Mouse (Mus musculus): Measurements from ENCODE around the gene Rhoc. TPM values are rescaled to one million over a fixed set of nuclear protein-coding genes. Genes with fewer than 3 reads are reported as not detected.
A peak's percentile ranks its signal among the peaks of the same experiment; 100 is the strongest.

Rhoc gene
- polyA plus RNA-seq, 1 experiment = 123 TPM

GRCm38 (mm10) chr3:104814746-104815145 lies 26.6 kb downstream of the Rhoc start:
- H3K9me3 ChIP-seq (replicated peaks; ENCODE audit: control insufficient read depth, insufficient read depth, low read length, poor library complexity, severe bottlenecking) = no peaks in the 10 kb centered on the region
- TF ChIP-seq CTCF (IDR thresholded peaks at IDR 0.05; ENCODE audit: low read depth, low read length) (no peak), EP300 (IDR thresholded peaks at IDR 0.05; ENCODE audit: insufficient read depth, low read depth, low read length) (0 out of 2 replicates have a peak, but pooled peaks have one; percentile 50), POLR2A (IDR thresholded peaks at IDR 0.05; ENCODE audit: insufficient read depth, low read length) (no peak)

GRCm38 (mm10) chr3:104815346-104815745 lies 27.2 kb downstream of the Rhoc start:
- Histone ChIP-seq H3K4me1 (ENCODE audit: control insufficient read depth, insufficient read depth, low read length) (peaks cover 4% of the 10 kb centered on the region), H3K27ac (ENCODE audit: insufficient read depth, low read length) (peak overlapping the region; percentile 98), H3K4me3 (ENCODE audit: low read depth, low read length) (no peak overlapping the region), H3K36me3 (ENCODE audit: control insufficient read depth, insufficient read depth, low read length, poor library complexity, severe bottlenecking) (no peaks in the 10 kb centered on the region), H3K9ac (ENCODE audit: low read depth, poor library complexity, severe bottlenecking) (no peak overlapping the region), H3K9me3 (replicated peaks; ENCODE audit: control insufficient read depth, insufficient read depth, low read length, poor library complexity, severe bottlenecking) (no peaks in the 10 kb centered on the region), H3K27me3 (ENCODE audit: control insufficient read depth, insufficient read depth, low read length, poor library complexity, severe bottlenecking) (no peaks in the 10 kb centered on the region)
- TF ChIP-seq POLR2A (IDR thresholded peaks at IDR 0.05; ENCODE audit: insufficient read depth, low read length) (no peak), EP300 (IDR thresholded peaks at IDR 0.05; ENCODE audit: insufficient read depth, low read depth, low read length) (no peak), CTCF (IDR thresholded peaks at IDR 0.05; ENCODE audit: low read depth, low read length) (no peak)

More at GRCm38 (mm10) chr3:104814746-104815145, 26.6 kb downstream of the Rhoc start:
- Histone ChIP-seq H3K9ac (ENCODE audit: low read depth, poor library complexity, severe bottlenecking) (no peak overlapping the region), H3K4me3 (ENCODE audit: low read depth, low read length) (no peak overlapping the region), H3K36me3 (ENCODE audit: control insufficient read depth, insufficient read depth, low read length, poor library complexity, severe bottlenecking) (no peaks in the 10 kb centered on the region), H3K27me3 (ENCODE audit: control insufficient read depth, insufficient read depth, low read length, poor library complexity, severe bottlenecking) (no peaks in the 10 kb centered on the region), H3K4me1 (ENCODE audit: control insufficient read depth, insufficient read depth, low read length) (peaks cover 4% of the 10 kb centered on the region), H3K27ac (ENCODE audit: insufficient read depth, low read length) (peak overlapping the region; percentile 98)

GRCm38 (mm10) chr3:104816130-104816529 lies 28.0 kb downstream of the Rhoc start:
- Histone ChIP-seq H3K36me3 (ENCODE audit: control insufficient read depth, insufficient read depth, low read length, poor library complexity, severe bottlenecking) (no peaks in the 10 kb centered on the region; the same call in 1 of the 2 replicates), H3K27me3 (ENCODE audit: control insufficient read depth, insufficient read depth, low read length, poor library complexity, severe bottlenecking) (no peaks in the 10 kb centered on the region), H3K9me3 (replicated peaks; ENCODE audit: control insufficient read depth, insufficient read depth, low read length, poor library complexity, severe bottlenecking) (no peaks in the 10 kb centered on the region), H3K4me1 (ENCODE audit: control insufficient read depth, insufficient read depth, low read length) (peaks cover 5% of the 10 kb centered on the region), H3K9ac (ENCODE audit: low read depth, poor library complexity, severe bottlenecking) (peak overlapping the region; percentile 51), H3K27ac (ENCODE audit: insufficient read depth, low read length) (peak overlapping the region; percentile 99), H3K4me3 (ENCODE audit: low read depth, low read length) (no peak overlapping the region; the same call in 1 of the 2 replicates)
- TF ChIP-seq EP300 (IDR thresholded peaks at IDR 0.05; ENCODE audit: insufficient read depth, low read depth, low read length) = no peak
- peak; percentile 18 for TF ChIP-seq CTCF (IDR thresholded peaks at IDR 0.05; ENCODE audit: low read depth, low read length)

- H3K9ac ChIP-seq (ENCODE audit: low read depth, poor library complexity, severe bottlenecking) = peak overlapping the region; percentile 91
- H3K4me3 ChIP-seq (ENCODE audit: low read depth, low read length) = peak overlapping the region; percentile 72
- H3K36me3 ChIP-seq (ENCODE audit: control insufficient read depth, insufficient read depth, low read length, poor library complexity, severe bottlenecking) = no peaks in the 10 kb centered on the region; the same call in 1 of the 2 replicates
- no peaks in the 10 kb centered on the region for H3K27me3 ChIP-seq (ENCODE audit: control insufficient read depth, insufficient read depth, low read length, poor library complexity, severe bottlenecking)
- peak overlapping the region; percentile 31 for H3K27ac ChIP-seq (ENCODE audit: insufficient read depth, low read length)
- no peaks in the 10 kb centered on the region for H3K9me3 ChIP-seq (replicated peaks; ENCODE audit: control insufficient read depth, insufficient read depth, low read length, poor library complexity, severe bottlenecking)
- no peak for TF ChIP-seq POLR2A (IDR thresholded peaks at IDR 0.05; ENCODE audit: insufficient read depth, low read length)
- no peak for TF ChIP-seq EP300 (IDR thresholded peaks at IDR 0.05; ENCODE audit: insufficient read depth, low read depth, low read length)
- no peak for TF ChIP-seq CTCF (IDR thresholded peaks at IDR 0.05; ENCODE audit: low read depth, low read length)
- H3K4me1 ChIP-seq (ENCODE audit: control insufficient read depth, insufficient read depth, low read length) = peaks cover 5% of the 10 kb centered on the region
These were observed 29.4 kb downstream of the Rhoc start for GRCm38 (mm10) chr3:104817481-104817990.

GRCm38 (mm10) chr3:104817991-104818748 lies 30.0 kb downstream of the Rhoc start, which contains the start of gene Mov10:
Gene Mov10 (minus strand): TSS chr3:104818563.
- H3K4me3 ChIP-seq (ENCODE audit: low read depth, low read length) = peak within 1 kb of the TSS; percentile 72
- H3K9ac ChIP-seq (ENCODE audit: low read depth, poor library complexity, severe bottlenecking) = peak within 1 kb of the TSS; percentile 91
- no peaks in the 10 kb centered on the region for H3K9me3 ChIP-seq (replicated peaks; ENCODE audit: control insufficient read depth, insufficient read depth, low read length, poor library complexity, severe bottlenecking)
- H3K27me3 ChIP-seq (ENCODE audit: control insufficient read depth, insufficient read depth, low read length, poor library complexity, severe bottlenecking) = no peaks in the 10 kb centered on the region
- TF ChIP-seq EP300 (IDR thresholded peaks at IDR 0.05; ENCODE audit: insufficient read depth, low read depth, low read length) (0 out of 2 replicates have a peak, but pooled peaks have one; percentile 17), POLR2A (IDR thresholded peaks at IDR 0.05; ENCODE audit: insufficient read depth, low read length) (peak; percentile 61), CTCF (IDR thresholded peaks at IDR 0.05; ENCODE audit: low read depth, low read length) (no peak)
- peaks cover 5% of the 10 kb centered on the region for H3K4me1 ChIP-seq (ENCODE audit: control insufficient read depth, insufficient read depth, low read length)
- no peaks in the 10 kb centered on the region; the same call in 1 of the 2 replicates for H3K36me3 ChIP-seq (ENCODE audit: control insufficient read depth, insufficient read depth, low read length, poor library complexity, severe bottlenecking)
- peak within 1 kb of the TSS; percentile 64 for H3K27ac ChIP-seq (ENCODE audit: insufficient read depth, low read length)

- Histone ChIP-seq H3K27ac (ENCODE audit: insufficient read depth, low read length) (peak overlapping the region; percentile 23), H3K9ac (ENCODE audit: low read depth, poor library complexity, severe bottlenecking) (peak overlapping the region; percentile 91; the same call in 1 of the 2 replicates), H3K27me3 (ENCODE audit: control insufficient read depth, insufficient read depth, low read length, poor library complexity, severe bottlenecking) (no peaks in the 10 kb centered on the region), H3K9me3 (replicated peaks; ENCODE audit: control insufficient read depth, insufficient read depth, low read length, poor library complexity, severe bottlenecking) (no peaks in the 10 kb centered on the region), H3K4me3 (ENCODE audit: low read depth, low read length) (peak overlapping the region; percentile 72), H3K36me3 (ENCODE audit: control insufficient read depth, insufficient read depth, low read length, poor library complexity, severe bottlenecking) (no peaks in the 10 kb centered on the region; the same call in 1 of the 2 replicates), H3K4me1 (ENCODE audit: control insufficient read depth, insufficient read depth, low read length) (peaks cover 5% of the 10 kb centered on the region)
- TF ChIP-seq CTCF (IDR thresholded peaks at IDR 0.05; ENCODE audit: low read depth, low read length) (no peak), POLR2A (IDR thresholded peaks at IDR 0.05; ENCODE audit: insufficient read depth, low read length) (no peak), EP300 (IDR thresholded peaks at IDR 0.05; ENCODE audit: insufficient read depth, low read depth, low read length) (no peak)
These were observed 30.6 kb downstream of the Rhoc start for GRCm38 (mm10) chr3:104818749-104819134.

Measured in ES-Bruce4 (cell line).